In the genomic region with DNA sequence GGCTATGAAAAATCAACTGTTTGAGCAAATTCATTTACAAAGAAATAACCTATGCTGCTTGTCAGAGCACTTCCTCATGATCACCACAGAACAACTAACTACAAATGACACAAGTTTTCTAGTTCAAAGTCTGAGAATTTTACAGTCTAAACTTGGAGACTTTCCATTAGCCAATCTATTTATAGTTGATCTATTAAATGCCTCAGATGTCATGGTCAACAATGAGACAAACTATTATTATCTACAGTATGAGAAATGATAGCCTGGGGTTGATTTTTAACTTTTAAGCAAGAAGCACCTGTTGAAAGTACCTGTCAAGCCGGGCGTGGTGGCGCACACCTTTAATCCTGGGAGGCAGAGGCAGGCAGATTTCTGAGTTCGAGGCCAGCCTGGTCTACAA, we compare ENCODE assay signal across 13 mouse cellular contexts. TPM values are rescaled to one million over a fixed set of nuclear protein-coding genes. Genes with fewer than 3 reads are reported as not detected.
A peak's percentile ranks its signal among the peaks of the same experiment; 100 is the strongest.
DNase-seq lines count a peak whose midpoint lies in the region; ATAC-seq and TF ChIP-seq lines count a peak whose summit lies in the region.
"Had no signal": no experiment of that assay in that cellular context is flagged by ENCODE, and none has a peak within 500 bp of the region (broad histone marks: within the 10 kb centered on the region; RNA-seq: fewer than 3 reads in every experiment).

No protein-coding gene starts in this region.

- no peak for DNase-seq in heart, adult 2 months
- DNase-seq in limb, embryonic 10.5 days (ENCODE audit: low spot score) = no peak
- DNase-seq in embryonic facial prominence, embryonic 10.5 days (ENCODE audit: low spot score) = no peak
- DNase-seq in liver, embryonic 14.5 days (ENCODE audit: low read depth in 3 of 3, low spot score in 3 of 3) = no peak
- DNase-seq in testis, postnatal 14 days (ENCODE audit: low spot score) = no peak
- DNase-seq: adrenal gland, postnatal 25 days; cerebellum, adult 9-10 months; gastrocnemius, postnatal 14 days had no signal

- 91% methylated on average over 4 of the region's 4 CpGs for WGBS in heart, embryonic 12.5 days
- WGBS in heart, adult 2 months = 94% methylated on average over 4 of the region's 4 CpGs
- 90% methylated on average over 4 of the region's 4 CpGs for WGBS in limb, embryonic 13.5 days
- 92% methylated on average over 4 of the region's 4 CpGs for WGBS in limb, embryonic 10.5 days
- WGBS in embryonic facial prominence, embryonic 10.5 days = 94% methylated on average over 4 of the region's 4 CpGs
- WGBS in liver, embryonic 14.5 days (ENCODE audit: insufficient replicate concordance) = 83% methylated on average over 4 of the region's 4 CpGs

- peaks cover 12% of the 10 kb centered on the region for H3K4me1 ChIP-seq in heart, embryonic 12.5 days (replicated peaks)
- peaks cover 6% of the 10 kb centered on the region; the same call in 1 of the 2 replicates for H3K4me1 ChIP-seq in heart, adult 2 months (ENCODE audit: control insufficient read depth, insufficient read depth, low read length)
- H3K4me1 ChIP-seq in limb, embryonic 13.5 days = peaks cover 10% of the 10 kb centered on the region
- H3K4me1 ChIP-seq in limb, embryonic 10.5 days = peaks cover 11% of the 10 kb centered on the region; the same call in 1 of the 2 replicates
- peaks cover 10% of the 10 kb centered on the region for H3K4me1 ChIP-seq in embryonic facial prominence, embryonic 10.5 days
- peaks cover 7 to 9% of the 10 kb centered on the region in 2 experiments for H3K4me1 ChIP-seq in liver, embryonic 14.5 days (replicated peaks; ENCODE audit: control insufficient read depth in 2 of 2, insufficient read depth in 2 of 2, low read length in 1 of 2)

- no peak overlapping the region for H3K27ac ChIP-seq in heart, embryonic 12.5 days (ENCODE audit: poor library complexity, severe bottlenecking)
- H3K27ac ChIP-seq in heart, adult 2 months = no peak overlapping the region
- no peak overlapping the region for H3K27ac ChIP-seq in limb, embryonic 13.5 days
- no peak overlapping the region for H3K27ac ChIP-seq in limb, embryonic 10.5 days
- H3K27ac ChIP-seq in embryonic facial prominence, embryonic 10.5 days (replicated peaks) = no peak overlapping the region
- H3K27ac ChIP-seq in liver, embryonic 14.5 days = no peak overlapping the region
- H3K27ac ChIP-seq: hindbrain, embryonic 12.5 days had no signal

- intact Hi-C loops in heart, adult 2 months (cut with DNase I) = no loop called here

- no peak for ATAC-seq in heart, embryonic 12.5 days (ENCODE audit: insufficient number of reproducible peaks, low FRiP score)
- no peak for ATAC-seq in limb, embryonic 13.5 days (ENCODE audit: low FRiP score, low read depth)
- no peak for ATAC-seq in liver, embryonic 14.5 days (ENCODE audit: insufficient read depth)
- ATAC-seq in cerebellum, adult (ENCODE audit: insufficient number of reproducible peaks, low FRiP score, low TSS enrichment) = no peak
- ATAC-seq: lung, postnatal 0 days had no signal

- H3K27me3 ChIP-seq in heart, embryonic 12.5 days (replicated peaks) = no peaks in the 10 kb centered on the region
- no peaks in the 10 kb centered on the region for H3K27me3 ChIP-seq in heart, adult 2 months (ENCODE audit: control insufficient read depth, insufficient read depth, low read length)
- no peaks in the 10 kb centered on the region for H3K27me3 ChIP-seq in limb, embryonic 13.5 days
- no peaks in the 10 kb centered on the region for H3K27me3 ChIP-seq in limb, embryonic 10.5 days (ENCODE audit: low read depth, poor library complexity, severe bottlenecking)
- no peaks in the 10 kb centered on the region for H3K27me3 ChIP-seq in embryonic facial prominence, embryonic 10.5 days (replicated peaks; ENCODE audit: low read depth, poor library complexity, severe bottlenecking)
- H3K27me3 ChIP-seq in liver, embryonic 14.5 days (ENCODE audit: control insufficient read depth, insufficient read depth, low read length) = no peaks in the 10 kb centered on the region
- H3K27me3 ChIP-seq: hindbrain, embryonic 12.5 days had no signal

- H3K4me3 ChIP-seq in heart, embryonic 12.5 days = no peak overlapping the region
- H3K4me3 ChIP-seq in heart, adult 2 months = no peak overlapping the region
- H3K4me3 ChIP-seq in limb, embryonic 13.5 days = peak overlapping the region; percentile 74; the same call in 1 of the 2 replicates
- H3K4me3 ChIP-seq in limb, embryonic 10.5 days = no peak overlapping the region
- H3K4me3 ChIP-seq in embryonic facial prominence, embryonic 10.5 days = peak overlapping the region; percentile 18; the same call in 1 of the 2 replicates
- H3K4me3 ChIP-seq in liver, embryonic 14.5 days (ENCODE audit: insufficient read depth in 1 of 2, low read depth in 2 of 2, low read length in 2 of 2) = peak overlapping the region; percentile 21 to 97; a peak in 3 of 4 replicates

- TF ChIP-seq EP300 in heart, adult 2 months (IDR thresholded peaks at IDR 0.05; ENCODE audit: insufficient read depth, low read depth, low read length) = no peak
- TF ChIP-seq EP300 in liver, embryonic 14.5 days (IDR thresholded peaks at IDR 0.05; ENCODE audit: low read depth) = no peak

- TF ChIP-seq CTCF in heart, adult 2 months (IDR thresholded peaks at IDR 0.05) = no peak
- TF ChIP-seq CTCF in liver, embryonic 14.5 days (IDR thresholded peaks at IDR 0.05; ENCODE audit: low read depth) = no peak

- no peaks in the 10 kb centered on the region; the same call in 1 of the 2 replicates for H3K9me3 ChIP-seq in heart, embryonic 12.5 days (replicated peaks)
- no peaks in the 10 kb centered on the region for H3K9me3 ChIP-seq in limb, embryonic 13.5 days
- H3K9me3 ChIP-seq in limb, embryonic 10.5 days (replicated peaks) = no peaks in the 10 kb centered on the region
- H3K9me3 ChIP-seq in embryonic facial prominence, embryonic 10.5 days = no peaks in the 10 kb centered on the region
- H3K9me3 ChIP-seq in liver, embryonic 14.5 days (ENCODE audit: control insufficient read depth, low read length) = no peaks in the 10 kb centered on the region
- H3K9me3 ChIP-seq: hindbrain, embryonic 12.5 days had no signal

- peaks cover 18% of the 10 kb centered on the region for H3K36me3 ChIP-seq in heart, embryonic 12.5 days
- H3K36me3 ChIP-seq in heart, adult 2 months (ENCODE audit: control insufficient read depth, insufficient read depth, low read length) = peaks cover 4% of the 10 kb centered on the region; the same call in 1 of the 2 replicates
- H3K36me3 ChIP-seq in limb, embryonic 13.5 days = peaks cover 26% of the 10 kb centered on the region
- H3K36me3 ChIP-seq in limb, embryonic 10.5 days = peaks cover 37% of the 10 kb centered on the region
- peaks cover 42% of the 10 kb centered on the region for H3K36me3 ChIP-seq in embryonic facial prominence, embryonic 10.5 days (replicated peaks)
- H3K36me3 ChIP-seq in liver, embryonic 14.5 days (replicated peaks; ENCODE audit: control insufficient read depth, insufficient read depth, low read depth) = peaks cover 26% of the 10 kb centered on the region

- H3K79me2 ChIP-seq in heart, adult 2 months (replicated peaks; ENCODE audit: control insufficient read depth, insufficient read depth, low read length) = peaks cover 4% of the 10 kb centered on the region; the same call in 1 of the 2 replicates

- H3K9ac ChIP-seq in heart, embryonic 12.5 days = no peak overlapping the region
- H3K9ac ChIP-seq in heart, adult 2 months (ENCODE audit: low read depth, low read length) = no peak overlapping the region
- no peak overlapping the region for H3K9ac ChIP-seq in limb, embryonic 13.5 days
- peak overlapping the region; percentile 97; the same call in 1 of the 2 replicates for H3K9ac ChIP-seq in liver, embryonic 14.5 days (replicated peaks)

- peak overlapping the region; percentile 76; the same call in 1 of the 2 replicates for H3K4me2 ChIP-seq in heart, embryonic 12.5 days
- peak overlapping the region; percentile 83 for H3K4me2 ChIP-seq in limb, embryonic 13.5 days (replicated peaks)
- H3K4me2 ChIP-seq in liver, embryonic 14.5 days (ENCODE audit: low read depth) = peak overlapping the region; percentile 70

- TF ChIP-seq POLR2A in heart, adult 2 months (IDR thresholded peaks at IDR 0.05; ENCODE audit: insufficient read depth, low read depth, low read length) = no peak

RNA-seq across cellular contexts. Expression of gene H2afv, which starts 1.7 kb away (rescaled TPM):
- polyA plus RNA-seq in heart, embryonic 12.5 days (2016; fragmentation: Nextera tagmentation; extraction: Ambion mirVana) = 306 TPM in 2 replicates
- 10 to 100 TPM; 75.8 to 80.8 TPM for total RNA-seq in heart, adult 2 months (2021)
- polyA plus RNA-seq in heart, adult 2 months (2012; rRNA removed) = 46.3 and 59.2 TPM in 2 replicates
- 657 and 704 TPM in 2 replicates for polyA plus RNA-seq in limb, embryonic 13.5 days (2015; fragmentation: Nextera tagmentation; extraction: Ambion mirVana)
- 583 and 781 TPM in 2 replicates for polyA plus RNA-seq in limb, embryonic 10.5 days (2016; fragmentation: Nextera tagmentation; extraction: Ambion mirVana)
- 746 and 786 TPM in 2 replicates for polyA plus RNA-seq in embryonic facial prominence, embryonic 10.5 days (2016; fragmentation: Nextera tagmentation; extraction: Ambion mirVana)
- 35.2 and 44.2 TPM in 2 replicates for polyA plus RNA-seq in liver, embryonic 14.5 days (2012; rRNA removed)
- polyA plus RNA-seq in liver, embryonic 14.5 days (2014; fragmentation: Nextera tagmentation; extraction: Ambion mirVana) = 117 and 119 TPM in 2 replicates

RNA-seq across cellular contexts. Expression of gene Ppia, which starts 27.3 kb away (rescaled TPM):
- 4,539 and 4,606 TPM in 2 replicates for polyA plus RNA-seq in heart, embryonic 12.5 days (2016; fragmentation: Nextera tagmentation; extraction: Ambion mirVana)
- total RNA-seq in heart, adult 2 months (2021) = 100 to 1,000 TPM; 304 to 328 TPM
- 298 and 449 TPM in 2 replicates for polyA plus RNA-seq in heart, adult 2 months (2012; rRNA removed)
- 4,950 and 5,155 TPM in 2 replicates for polyA plus RNA-seq in limb, embryonic 13.5 days (2015; fragmentation: Nextera tagmentation; extraction: Ambion mirVana)
- 5,840 and 6,698 TPM in 2 replicates for polyA plus RNA-seq in limb, embryonic 10.5 days (2016; fragmentation: Nextera tagmentation; extraction: Ambion mirVana)
- polyA plus RNA-seq in embryonic facial prominence, embryonic 10.5 days (2016; fragmentation: Nextera tagmentation; extraction: Ambion mirVana) = 6,156 and 6,219 TPM in 2 replicates
- 1,485 and 1,780 TPM in 2 replicates for polyA plus RNA-seq in liver, embryonic 14.5 days (2012; rRNA removed)
- 3,165 and 3,291 TPM in 2 replicates for polyA plus RNA-seq in liver, embryonic 14.5 days (2014; fragmentation: Nextera tagmentation; extraction: Ambion mirVana)

RNA-seq across cellular contexts. Expression of gene Purb, which starts 33.2 kb away (rescaled TPM):
- polyA plus RNA-seq in heart, embryonic 12.5 days (2016; fragmentation: Nextera tagmentation; extraction: Ambion mirVana) = 29.8 and 32.6 TPM in 2 replicates
- 10 to 100 TPM; 28.0 to 31.5 TPM for total RNA-seq in heart, adult 2 months (2021)
- 5.0 and 9.3 TPM in 2 replicates for polyA plus RNA-seq in heart, adult 2 months (2012; rRNA removed)
- 30.5 and 32.1 TPM in 2 replicates for polyA plus RNA-seq in limb, embryonic 13.5 days (2015; fragmentation: Nextera tagmentation; extraction: Ambion mirVana)
- 15.9 and 17.9 TPM in 2 replicates for polyA plus RNA-seq in limb, embryonic 10.5 days (2016; fragmentation: Nextera tagmentation; extraction: Ambion mirVana)
- 17.5 and 17.7 TPM in 2 replicates for polyA plus RNA-seq in embryonic facial prominence, embryonic 10.5 days (2016; fragmentation: Nextera tagmentation; extraction: Ambion mirVana)
- 4.1 and 6.2 TPM in 2 replicates for polyA plus RNA-seq in liver, embryonic 14.5 days (2012; rRNA removed)
- polyA plus RNA-seq in liver, embryonic 14.5 days (2014; fragmentation: Nextera tagmentation; extraction: Ambion mirVana) = 6.2 TPM in 2 replicates

RNA-seq across cellular contexts. Expression of gene Zmiz2, which starts 53.7 kb away (rescaled TPM):
- polyA plus RNA-seq in heart, embryonic 12.5 days (2016; fragmentation: Nextera tagmentation; extraction: Ambion mirVana) = 7.0 and 7.5 TPM in 2 replicates
- 10 to 100 TPM; 36.6 to 39.3 TPM for total RNA-seq in heart, adult 2 months (2021)
- 26.2 and 35.7 TPM in 2 replicates for polyA plus RNA-seq in heart, adult 2 months (2012; rRNA removed)
- polyA plus RNA-seq in limb, embryonic 13.5 days (2015; fragmentation: Nextera tagmentation; extraction: Ambion mirVana) = 10.1 and 10.3 TPM in 2 replicates
- polyA plus RNA-seq in limb, embryonic 10.5 days (2016; fragmentation: Nextera tagmentation; extraction: Ambion mirVana) = 10.9 and 12.4 TPM in 2 replicates
- polyA plus RNA-seq in embryonic facial prominence, embryonic 10.5 days (2016; fragmentation: Nextera tagmentation; extraction: Ambion mirVana) = 13.1 and 13.6 TPM in 2 replicates
- 7.3 and 9.4 TPM in 2 replicates for polyA plus RNA-seq in liver, embryonic 14.5 days (2012; rRNA removed)
- 3.9 and 4.1 TPM in 2 replicates for polyA plus RNA-seq in liver, embryonic 14.5 days (2014; fragmentation: Nextera tagmentation; extraction: Ambion mirVana)

Comparison
In these comparisons a context has a peak if more than half of its experiments do, and no peak if none do; other contexts are left out.
1. H3K4me3 ChIP-seq: peak in limb, embryonic 13.5 days (single experiment), embryonic facial prominence, embryonic 10.5 days (single experiment) and liver, embryonic 14.5 days (2 of 2); none in heart, embryonic 12.5 days (single experiment), heart, adult 2 months (single experiment) and limb, embryonic 10.5 days (single experiment).
2. Peak in every context shown above with its lines, with median percentiles within 50 percentile points of each other: H3K4me2 ChIP-seq.